Mouse (Mus musculus) olfactory bulb, adult 2 months (tissue): ENCODE measurements around the gene Cfap97d1.

Experiments used
- CTCF ChIP-seq: fragments of 200-500 bp; IDR thresholded peaks from 2 replicates; pipeline ENCODE4 v1.5.1; 2012; ENCODE audit warnings: low read depth, mild to moderate bottlenecking, low read length, moderate library complexity; ENCODE audit not compliant: insufficient read depth
- POLR2A ChIP-seq: fragments of 200-500 bp; IDR thresholded peaks from 2 replicates; pipeline ENCODE4 v1.6.1; 2012; ENCODE audit warnings: mild to moderate bottlenecking, low read depth, low read length, moderate library complexity; ENCODE audit not compliant: insufficient read depth

- TF ChIP-seq POLR2A (no peak), CTCF (no peak)
Observed at GRCm38 (mm10) chr11:101974181-101974580, 9.9 kb upstream of the Cfap97d1 start.
